Mouse (Mus musculus): Measurements from ENCODE around the gene Pmf1.

DNA sequence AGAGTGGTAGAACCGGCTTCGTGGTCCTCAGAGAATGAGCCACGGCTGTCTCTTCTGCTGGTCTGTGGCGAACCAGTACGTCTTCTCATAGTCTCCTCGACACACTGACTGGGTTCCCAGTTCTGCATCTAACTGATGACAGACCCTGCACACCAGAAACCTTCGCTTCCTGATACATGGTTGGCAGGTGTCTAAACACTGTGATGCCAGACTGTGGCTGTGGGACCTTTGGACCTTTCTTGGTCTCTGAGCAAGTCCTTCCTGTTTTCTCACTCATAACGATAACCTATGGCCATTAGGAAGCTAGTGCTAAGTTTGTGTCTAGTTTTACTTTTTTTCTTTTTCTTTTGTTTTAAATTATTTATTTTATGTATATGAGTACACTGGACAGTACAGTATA is 38.3 kb upstream of the Pmf1 start:
- no peak for TF ChIP-seq CTCF (IDR thresholded peaks at IDR 0.05; ENCODE audit: borderline replicate concordance, insufficient read depth, low read length)
- no peak for TF ChIP-seq POLR2A (IDR thresholded peaks at IDR 0.05; ENCODE audit: low read depth, low read length)
